Mouse (Mus musculus): Measurements from ENCODE around the gene Nol10. TPM values are rescaled to one million over a fixed set of nuclear protein-coding genes. Genes with fewer than 3 reads are reported as not detected.

The Nol10 gene
- polyA plus RNA-seq, 1 experiment from 2014 or later = 7.4 TPM

DNA sequence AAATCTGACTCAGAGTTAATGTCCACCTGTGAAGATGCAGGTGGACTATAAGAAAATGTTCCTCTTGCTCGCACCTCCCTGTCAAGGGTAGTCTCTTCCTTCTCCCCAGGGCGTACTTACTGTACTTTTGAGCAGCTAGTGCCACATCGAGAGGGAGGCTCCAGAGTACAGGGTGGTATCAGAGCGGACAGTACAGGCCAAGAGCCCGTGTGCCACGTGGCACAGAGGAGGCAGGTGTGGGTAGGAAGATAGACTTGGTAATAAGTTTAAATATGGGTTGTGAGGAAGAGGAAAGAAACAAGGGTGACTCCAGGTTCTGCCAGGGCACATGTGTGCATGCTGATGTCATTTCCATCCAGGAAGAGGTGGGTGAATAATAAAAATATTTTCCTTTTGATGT, 32.7 kb downstream of the Nol10 start:
- H3K9ac ChIP-seq (replicated peaks; ENCODE audit: low read depth) = no peak overlapping the region
- no peaks in the 10 kb centered on the region for H3K27me3 ChIP-seq (replicated peaks; ENCODE audit: insufficient read depth, low read length)
- no peak overlapping the region for H3K4me2 ChIP-seq (replicated peaks; ENCODE audit: low read depth, low read length)
- ATAC-seq = no peak
- H3K27ac ChIP-seq (ENCODE audit: low read length) = no peak overlapping the region
- no peak for TF ChIP-seq CTCF (IDR thresholded peaks at IDR 0.05)
- no peaks in the 10 kb centered on the region for H3K36me3 ChIP-seq (ENCODE audit: insufficient read depth, low read length)
- H3K4me1 ChIP-seq (ENCODE audit: insufficient read depth, low read depth, low read length) = no peaks in the 10 kb centered on the region
- 78% methylated on average over 6 of the region's 6 CpGs for WGBS
- no peak overlapping the region for H3K4me3 ChIP-seq (ENCODE audit: low read depth, low read length)
- no peak for DNase-seq (ENCODE audit: low spot score)
- H3K9me3 ChIP-seq (ENCODE audit: low read length) = no peaks in the 10 kb centered on the region

- Histone ChIP-seq H3K9ac (replicated peaks; ENCODE audit: low read depth) (no peak overlapping the region), H3K4me2 (replicated peaks; ENCODE audit: low read depth, low read length) (no peak overlapping the region), H3K4me1 (ENCODE audit: insufficient read depth, low read depth, low read length) (0 out of 2 replicates have a peak, but pooled peaks cover 3% of the 10 kb centered on the region), H3K27me3 (replicated peaks; ENCODE audit: insufficient read depth, low read length) (no peaks in the 10 kb centered on the region), H3K36me3 (ENCODE audit: insufficient read depth, low read length) (no peaks in the 10 kb centered on the region), H3K27ac (ENCODE audit: low read length) (no peak overlapping the region), H3K9me3 (ENCODE audit: low read length) (no peaks in the 10 kb centered on the region), H3K4me3 (ENCODE audit: low read depth, low read length) (no peak overlapping the region)
- 75% methylated on average over 7 of the region's 7 CpGs for WGBS
- no peak for ATAC-seq
- DNase-seq (ENCODE audit: low spot score) = no peak
- no peak for TF ChIP-seq CTCF (IDR thresholded peaks at IDR 0.05)
- TF ChIP-seq EP300 (IDR thresholded peaks at IDR 0.05) = no peak
These were observed 34.5 kb downstream of the Nol10 start for GRCm38 (mm10) chr12:17382759-17383158.

DNA sequence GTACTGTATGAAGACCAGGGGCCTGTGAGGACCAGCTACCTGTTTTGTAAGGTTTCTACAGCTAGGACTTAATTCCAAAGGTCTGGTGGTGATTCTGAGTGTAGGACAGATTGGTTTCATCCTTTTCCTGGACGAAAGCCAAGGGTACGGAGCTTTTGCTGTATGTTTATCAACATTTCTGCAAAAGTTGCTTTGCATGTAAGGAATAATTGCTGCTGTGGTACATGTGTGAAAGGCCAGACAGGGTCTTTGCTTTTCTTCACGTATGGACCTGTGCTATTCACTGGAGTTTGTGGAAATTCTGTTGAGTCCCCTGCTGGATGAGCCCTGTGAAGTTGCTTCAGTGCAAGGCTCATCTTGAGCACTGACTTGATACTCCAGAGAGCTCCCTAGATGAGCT, 38.6 kb downstream of the Nol10 start:
- no peaks in the 10 kb centered on the region for H3K9me3 ChIP-seq (ENCODE audit: low read length)
- no peak overlapping the region for H3K4me2 ChIP-seq (replicated peaks; ENCODE audit: low read depth, low read length)
- H3K9ac ChIP-seq (replicated peaks; ENCODE audit: low read depth) = no peak overlapping the region
- H3K4me3 ChIP-seq (ENCODE audit: low read depth, low read length) = no peak overlapping the region
- H3K36me3 ChIP-seq (ENCODE audit: insufficient read depth, low read length) = no peaks in the 10 kb centered on the region
- no peak overlapping the region for H3K27ac ChIP-seq (ENCODE audit: low read length)
- WGBS = 56% methylated on average over 3 of the region's 3 CpGs
- H3K4me1 ChIP-seq (ENCODE audit: insufficient read depth, low read depth, low read length) = 0 out of 2 replicates have a peak, but pooled peaks cover 3% of the 10 kb centered on the region
- no peak for TF ChIP-seq EP300 (IDR thresholded peaks at IDR 0.05)
- TF ChIP-seq CTCF (IDR thresholded peaks at IDR 0.05) = no peak
- H3K27me3 ChIP-seq (replicated peaks; ENCODE audit: insufficient read depth, low read length) = no peaks in the 10 kb centered on the region
- ATAC-seq = no peak
- DNase-seq (ENCODE audit: low spot score) = no peak

- no peak overlapping the region for H3K9ac ChIP-seq (replicated peaks; ENCODE audit: low read depth)
- 59% methylated on average over 12 of the region's 12 CpGs for WGBS
- H3K27ac ChIP-seq (ENCODE audit: low read length) = no peak overlapping the region
- no peak for TF ChIP-seq EP300 (IDR thresholded peaks at IDR 0.05)
- TF ChIP-seq CTCF (IDR thresholded peaks at IDR 0.05) = no peak
- ATAC-seq (no peak), DNase-seq (ENCODE audit: low spot score) (no peak)
- H3K27me3 ChIP-seq (replicated peaks; ENCODE audit: insufficient read depth, low read length) = no peaks in the 10 kb centered on the region
- H3K4me3 ChIP-seq (ENCODE audit: low read depth, low read length) = no peak overlapping the region
- no peak overlapping the region for H3K4me2 ChIP-seq (replicated peaks; ENCODE audit: low read depth, low read length)
- H3K36me3 ChIP-seq (ENCODE audit: insufficient read depth, low read length) = no peaks in the 10 kb centered on the region
- H3K4me1 ChIP-seq (ENCODE audit: insufficient read depth, low read depth, low read length) = 0 out of 2 replicates have a peak, but pooled peaks cover 3% of the 10 kb centered on the region
- H3K9me3 ChIP-seq (ENCODE audit: low read length) = no peaks in the 10 kb centered on the region
These were observed 39.3 kb downstream of the Nol10 start for GRCm38 (mm10) chr12:17387332-17388135.

DNA sequence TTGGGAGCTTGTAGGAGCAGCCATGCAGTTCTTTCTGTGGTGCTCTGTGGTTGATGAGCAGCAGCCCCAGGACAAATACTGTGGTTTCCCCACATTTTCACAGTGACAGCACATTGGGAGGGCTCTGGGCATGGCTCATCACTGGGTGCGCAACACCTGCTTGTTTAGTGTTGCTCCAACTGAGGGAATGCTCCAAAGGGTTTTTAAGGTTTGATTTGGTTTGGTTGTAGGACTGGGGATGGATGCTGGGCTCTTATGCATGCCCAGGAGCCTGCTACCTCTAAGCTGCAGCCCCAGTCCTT, 39.8 kb downstream of the Nol10 start:
- no peak for ATAC-seq
- H3K36me3 ChIP-seq (ENCODE audit: insufficient read depth, low read length) = no peaks in the 10 kb centered on the region
- 0 out of 2 replicates have a peak, but pooled peaks cover 3% of the 10 kb centered on the region for H3K4me1 ChIP-seq (ENCODE audit: insufficient read depth, low read depth, low read length)
- 100% methylated on average over 1 of the region's 1 CpGs for WGBS
- H3K4me2 ChIP-seq (replicated peaks; ENCODE audit: low read depth, low read length) = no peak overlapping the region
- DNase-seq (ENCODE audit: low spot score) = no peak
- no peak overlapping the region for H3K9ac ChIP-seq (replicated peaks; ENCODE audit: low read depth)
- no peak overlapping the region for H3K4me3 ChIP-seq (ENCODE audit: low read depth, low read length)
- no peaks in the 10 kb centered on the region for H3K9me3 ChIP-seq (ENCODE audit: low read length)
- H3K27ac ChIP-seq (ENCODE audit: low read length) = no peak overlapping the region
- no peaks in the 10 kb centered on the region for H3K27me3 ChIP-seq (replicated peaks; ENCODE audit: insufficient read depth, low read length)
- TF ChIP-seq CTCF (IDR thresholded peaks at IDR 0.05) = no peak
- no peak for TF ChIP-seq EP300 (IDR thresholded peaks at IDR 0.05)

DNA sequence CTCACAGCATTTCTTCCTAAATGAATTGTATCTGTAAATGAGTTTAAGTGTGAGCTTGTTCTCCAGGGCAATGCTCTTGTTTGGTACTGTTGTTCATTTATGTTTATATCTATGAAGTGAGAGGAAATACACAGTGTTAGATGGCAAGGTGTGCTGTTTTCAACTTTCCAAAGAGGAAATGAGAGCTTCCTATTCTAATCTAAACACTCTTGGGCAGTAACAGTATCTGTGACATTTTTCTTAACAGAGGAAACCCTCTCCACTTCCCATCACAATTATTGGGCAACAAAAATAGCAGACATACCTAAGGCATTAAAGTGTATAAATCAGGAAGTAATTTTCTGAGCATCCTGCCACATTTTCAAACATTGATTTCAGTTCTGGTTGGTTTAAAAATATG, 41.8 kb downstream of the Nol10 start:
- TF ChIP-seq CTCF (IDR thresholded peaks at IDR 0.05) (no peak), EP300 (IDR thresholded peaks at IDR 0.05) (peak; percentile 60)
- Histone ChIP-seq H3K36me3 (ENCODE audit: insufficient read depth, low read length) (no peaks in the 10 kb centered on the region), H3K9me3 (ENCODE audit: low read length) (no peaks in the 10 kb centered on the region), H3K27me3 (replicated peaks; ENCODE audit: insufficient read depth, low read length) (no peaks in the 10 kb centered on the region), H3K4me3 (ENCODE audit: low read depth, low read length) (no peak overlapping the region), H3K9ac (replicated peaks; ENCODE audit: low read depth) (no peak overlapping the region), H3K27ac (ENCODE audit: low read length) (no peak overlapping the region), H3K4me1 (ENCODE audit: insufficient read depth, low read depth, low read length) (0 out of 2 replicates have a peak, but pooled peaks cover 3% of the 10 kb centered on the region), H3K4me2 (replicated peaks; ENCODE audit: low read depth, low read length) (no peak overlapping the region)
- DNase-seq (ENCODE audit: low spot score) (peak; percentile 40), ATAC-seq (peak; percentile 48)

Data from lung, postnatal 0 days (tissue).